Mouse (Mus musculus): ENCODE data around the gene Phactr3. TPM values are rescaled to one million over a fixed set of nuclear protein-coding genes. Genes with fewer than 3 reads are reported as not detected.

The Phactr3 gene
- polyA plus RNA-seq, 1 experiment, result not detected

GRCm38 (mm10) chr2:178241374-178241773 is 122.6 kb downstream of the Phactr3 start:
- Histone ChIP-seq H3K27ac (ENCODE audit: insufficient read depth, low read depth, low read length) (no peak overlapping the region), H3K4me3 (ENCODE audit: insufficient read depth, low read length) (no peak overlapping the region), H3K4me1 (ENCODE audit: control insufficient read depth, insufficient read depth, low read length) (no peaks in the 10 kb centered on the region)
- TF ChIP-seq POLR2A (IDR thresholded peaks at IDR 0.05; ENCODE audit: borderline replicate concordance, low read depth, low read length) (no peak), CTCF (IDR thresholded peaks at IDR 0.05; ENCODE audit: low read depth, low read length) (no peak)

DNA sequence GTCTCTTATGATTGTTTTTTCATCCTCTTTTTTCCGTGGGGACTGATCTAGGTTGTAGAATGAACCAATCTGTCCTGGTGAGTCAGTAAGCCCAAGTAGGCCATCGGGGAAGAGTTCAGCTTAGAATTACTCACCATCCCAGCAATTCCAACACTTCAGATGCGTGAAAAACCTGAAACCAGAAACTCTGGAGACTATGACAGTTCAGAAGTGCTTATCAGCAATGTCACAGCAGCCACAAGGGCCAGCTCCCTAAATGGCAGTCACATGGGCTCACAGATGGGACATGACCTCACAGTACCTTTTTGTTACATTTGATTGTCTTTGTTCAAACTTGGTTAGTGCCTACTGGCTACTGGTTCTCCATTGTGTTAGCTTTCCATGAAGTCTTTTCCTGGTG is 124.2 kb downstream of the Phactr3 start:
- Histone ChIP-seq H3K4me1 (ENCODE audit: control insufficient read depth, insufficient read depth, low read length) (no peaks in the 10 kb centered on the region), H3K27ac (ENCODE audit: insufficient read depth, low read depth, low read length) (no peak overlapping the region), H3K4me3 (ENCODE audit: insufficient read depth, low read length) (no peak overlapping the region)
- TF ChIP-seq POLR2A (IDR thresholded peaks at IDR 0.05; ENCODE audit: borderline replicate concordance, low read depth, low read length) (no peak), CTCF (IDR thresholded peaks at IDR 0.05; ENCODE audit: low read depth, low read length) (no peak)

DNA sequence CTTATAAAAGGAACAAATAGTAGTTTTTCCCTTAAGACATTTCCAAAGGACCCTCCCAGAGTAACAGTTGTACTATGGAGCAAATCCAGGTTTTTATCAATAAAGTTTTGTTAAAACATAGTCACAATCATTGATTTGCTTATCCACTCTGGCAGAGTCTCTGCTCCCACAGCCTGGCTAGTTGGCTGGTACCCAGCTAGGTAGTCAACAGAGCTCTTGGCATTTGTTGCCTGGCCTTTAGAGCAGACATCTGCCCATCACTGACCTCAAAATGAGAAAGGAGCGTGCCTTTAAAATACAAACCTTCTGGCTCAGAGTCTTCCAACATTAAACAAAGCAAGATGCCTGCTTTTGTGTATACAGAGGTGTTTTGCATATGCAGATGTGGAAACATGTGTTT is 126.1 kb downstream of the Phactr3 start:
- H3K4me1 ChIP-seq (ENCODE audit: control insufficient read depth, insufficient read depth, low read length), result no peaks in the 10 kb centered on the region
- TF ChIP-seq POLR2A (IDR thresholded peaks at IDR 0.05; ENCODE audit: borderline replicate concordance, low read depth, low read length) (no peak), CTCF (IDR thresholded peaks at IDR 0.05; ENCODE audit: low read depth, low read length) (no peak)
- H3K27ac ChIP-seq (ENCODE audit: insufficient read depth, low read depth, low read length), result no peak overlapping the region

GRCm38 (mm10) chr2:178245841-178246240 is 127.1 kb downstream of the Phactr3 start:
- Histone ChIP-seq H3K4me3 (ENCODE audit: insufficient read depth, low read length) (no peak overlapping the region), H3K27ac (ENCODE audit: insufficient read depth, low read depth, low read length) (no peak overlapping the region), H3K4me1 (ENCODE audit: control insufficient read depth, insufficient read depth, low read length) (no peaks in the 10 kb centered on the region)
- TF ChIP-seq POLR2A (IDR thresholded peaks at IDR 0.05; ENCODE audit: borderline replicate concordance, low read depth, low read length) (no peak), CTCF (IDR thresholded peaks at IDR 0.05; ENCODE audit: low read depth, low read length) (no peak)

More for the DNA sequence above, 126.1 kb downstream of the Phactr3 start:
- H3K4me3 ChIP-seq (ENCODE audit: insufficient read depth, low read length), result no peak overlapping the region

- H3K4me3 ChIP-seq (ENCODE audit: insufficient read depth, low read length), result no peak overlapping the region
- no peak overlapping the region for H3K27ac ChIP-seq (ENCODE audit: insufficient read depth, low read depth, low read length)
- H3K4me1 ChIP-seq (ENCODE audit: control insufficient read depth, insufficient read depth, low read length), result no peaks in the 10 kb centered on the region
- TF ChIP-seq CTCF (IDR thresholded peaks at IDR 0.05; ENCODE audit: low read depth, low read length) (no peak), POLR2A (IDR thresholded peaks at IDR 0.05; ENCODE audit: borderline replicate concordance, low read depth, low read length) (no peak)
These were observed 128.0 kb downstream of the Phactr3 start for GRCm38 (mm10) chr2:178246767-178247166.

GRCm38 (mm10) chr2:178247274-178247673 is 128.5 kb downstream of the Phactr3 start:
- H3K4me3 ChIP-seq (ENCODE audit: insufficient read depth, low read length), result no peak overlapping the region
- no peak for TF ChIP-seq CTCF (IDR thresholded peaks at IDR 0.05; ENCODE audit: low read depth, low read length)
- no peak for TF ChIP-seq POLR2A (IDR thresholded peaks at IDR 0.05; ENCODE audit: borderline replicate concordance, low read depth, low read length)

DNA sequence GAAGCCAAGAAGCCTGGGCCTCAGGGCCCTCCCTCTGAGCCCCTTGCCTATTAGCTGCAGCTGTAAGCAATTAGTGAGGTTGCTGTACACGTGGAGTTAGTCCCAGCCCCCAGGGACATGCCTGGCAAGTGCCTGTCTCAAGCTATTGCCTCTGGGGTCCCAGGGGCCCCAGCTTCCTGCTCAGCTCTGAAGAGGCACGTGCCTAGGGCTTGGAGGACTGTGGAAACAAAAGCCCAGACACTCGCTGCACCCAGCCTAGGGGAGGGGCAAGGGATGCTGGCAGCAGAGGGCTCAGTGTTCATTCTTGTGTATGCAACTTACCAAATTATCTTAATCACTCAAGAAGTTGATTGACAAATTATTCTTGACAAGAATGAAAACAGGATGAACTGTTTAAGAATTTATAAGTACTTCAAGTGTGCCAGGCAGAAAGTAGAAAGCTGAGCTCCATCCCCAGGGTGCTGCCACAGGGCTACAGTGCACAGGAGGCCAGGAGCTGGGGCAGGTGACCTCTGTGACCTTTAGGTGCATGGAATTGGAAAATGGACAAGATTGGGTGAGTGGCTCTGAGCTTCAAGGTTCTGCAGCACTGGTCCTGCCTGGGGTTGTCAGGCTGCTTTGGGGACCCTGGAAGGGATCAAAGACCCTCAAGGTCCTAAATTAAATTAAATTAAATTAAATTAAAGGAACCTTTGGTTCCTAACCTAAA is 138.5 kb downstream of the Phactr3 start:
- Histone ChIP-seq H3K4me1 (ENCODE audit: control insufficient read depth, insufficient read depth, low read length) (no peaks in the 10 kb centered on the region), H3K27ac (ENCODE audit: insufficient read depth, low read depth, low read length) (no peak overlapping the region), H3K4me3 (ENCODE audit: insufficient read depth, low read length) (no peak overlapping the region)
- TF ChIP-seq CTCF (IDR thresholded peaks at IDR 0.05; ENCODE audit: low read depth, low read length) (no peak), POLR2A (IDR thresholded peaks at IDR 0.05; ENCODE audit: borderline replicate concordance, low read depth, low read length) (no peak)

More at GRCm38 (mm10) chr2:178247274-178247673, 128.5 kb downstream of the Phactr3 start:
- H3K27ac ChIP-seq (ENCODE audit: insufficient read depth, low read depth, low read length), result no peak overlapping the region
- no peaks in the 10 kb centered on the region for H3K4me1 ChIP-seq (ENCODE audit: control insufficient read depth, insufficient read depth, low read length)

GRCm38 (mm10) chr2:178257986-178258555 is 139.3 kb downstream of the Phactr3 start:
- Histone ChIP-seq H3K27ac (ENCODE audit: insufficient read depth, low read depth, low read length) (no peak overlapping the region), H3K4me1 (ENCODE audit: control insufficient read depth, insufficient read depth, low read length) (no peaks in the 10 kb centered on the region), H3K4me3 (ENCODE audit: insufficient read depth, low read length) (no peak overlapping the region)
- TF ChIP-seq POLR2A (IDR thresholded peaks at IDR 0.05; ENCODE audit: borderline replicate concordance, low read depth, low read length) (no peak), CTCF (IDR thresholded peaks at IDR 0.05; ENCODE audit: low read depth, low read length) (no peak)

GRCm38 (mm10) chr2:178263055-178263454 is 144.3 kb downstream of the Phactr3 start:
- no peak overlapping the region for H3K27ac ChIP-seq (ENCODE audit: insufficient read depth, low read depth, low read length)
- TF ChIP-seq CTCF (IDR thresholded peaks at IDR 0.05; ENCODE audit: low read depth, low read length) (no peak), POLR2A (IDR thresholded peaks at IDR 0.05; ENCODE audit: borderline replicate concordance, low read depth, low read length) (no peak)
- no peaks in the 10 kb centered on the region for H3K4me1 ChIP-seq (ENCODE audit: control insufficient read depth, insufficient read depth, low read length)
- H3K4me3 ChIP-seq (ENCODE audit: insufficient read depth, low read length), result no peak overlapping the region

- Histone ChIP-seq H3K4me1 (ENCODE audit: control insufficient read depth, insufficient read depth, low read length) (no peaks in the 10 kb centered on the region), H3K27ac (ENCODE audit: insufficient read depth, low read depth, low read length) (no peak overlapping the region), H3K4me3 (ENCODE audit: insufficient read depth, low read length) (no peak overlapping the region)
- 0 out of 2 replicates have a peak, but pooled peaks have one; percentile 22 for TF ChIP-seq CTCF (IDR thresholded peaks at IDR 0.05; ENCODE audit: low read depth, low read length)
- no peak for TF ChIP-seq POLR2A (IDR thresholded peaks at IDR 0.05; ENCODE audit: borderline replicate concordance, low read depth, low read length)
These were observed 145.6 kb downstream of the Phactr3 start for GRCm38 (mm10) chr2:178264389-178264788.

Data from bone marrow macrophage, adult 2 months (primary cell).